Mouse (Mus musculus) embryonic facial prominence, embryonic 11.5 days (tissue): ENCODE results near the gene Zfp112. TPM values are rescaled to one million over a fixed set of nuclear protein-coding genes. Genes with fewer than 3 reads are reported as not detected.
A peak's percentile ranks its signal among the peaks of the same experiment; 100 is the strongest.
"Not testable (repeated sequence)": the region's sequence is repeated elsewhere in the genome, so short reads cannot be mapped to it uniquely, and the experiment has no call there.

Source experiments
- ATAC-seq: fragments of 200-750 bp; cut with Nextera tagmentation; replicated peaks from 2 replicates; pipeline ENCODE4 v1.8.0; 2017; ENCODE audit warnings: low read depth; ENCODE audit not compliant: insufficient number of reproducible peaks, low FRiP score, low TSS enrichment
- DNase-seq: peaks from one replicate; pipeline ENCODE4 v3.0.0-alpha.2; 2015; ENCODE audit warnings: low spot score
- H3K27ac ChIP-seq: fragments of 300-500 bp; sonication (generic); replicated peaks from 2 replicates; pipeline ENCODE4 v1.5.1; 2014; ENCODE audit warnings: mild to moderate bottlenecking, low read depth, low read length, control low read depth
- H3K27me3 ChIP-seq: fragments of 300-500 bp; sonication (generic); 2 replicates; pipeline ENCODE4 v1.6.1; 2014; ENCODE audit warnings: mild to moderate bottlenecking, low read length, moderate library complexity, mixed read lengths; ENCODE audit not compliant: control insufficient read depth, insufficient read depth
- H3K36me3 ChIP-seq: fragments of 300-500 bp; sonication (generic); replicated peaks from 2 replicates; pipeline ENCODE4 v1.6.1; 2014; ENCODE audit warnings: low read depth, mild to moderate bottlenecking, low read length, moderate library complexity, mixed read lengths; ENCODE audit not compliant: control insufficient read depth, insufficient read depth
- H3K4me1 ChIP-seq: fragments of 300-500 bp; sonication (generic); 2 replicates; pipeline ENCODE4 v1.6.1; 2014; ENCODE audit warnings: low read length, mixed read lengths; ENCODE audit not compliant: control insufficient read depth, insufficient read depth
- H3K4me2 ChIP-seq: fragments of 300-500 bp; sonication (generic); 2 replicates; pipeline ENCODE4 v1.6.1; 2014; ENCODE audit warnings: low read depth, mild to moderate bottlenecking, control low read depth, low read length, moderate library complexity
- H3K4me3 ChIP-seq: fragments of 300-500 bp; sonication (generic); 2 replicates; pipeline ENCODE4 v1.5.1; 2014; ENCODE audit warnings: low read depth, low read length, control low read depth
- H3K9ac ChIP-seq: fragments of 300-500 bp; sonication (generic); replicated peaks from 2 replicates; pipeline ENCODE4 v1.6.1; 2014; ENCODE audit warnings: mild to moderate bottlenecking, control low read depth, low read length
- H3K9me3 ChIP-seq: fragments of 300-500 bp; sonication (generic); replicated peaks from 2 replicates; pipeline ENCODE4 v1.6.1; 2016; ENCODE audit warnings: mild to moderate bottlenecking, low read length, inconsistent platforms, mixed read lengths; ENCODE audit not compliant: control insufficient read depth
- WGBS: fragments of 180-500 bp; shearing (Covaris S2); extraction: QIAGEN DNeasy Blood & Tissue Kit; methylation state at CpG from one replicate; pipeline ENCODE4 v1.1.7; 2014; 5-methylcytosine and 5-hydroxymethylcytosine counted together
- polyA plus RNA-seq: library from polyadenylated mRNA; unstranded; fragments of >200 nt; fragmentation: Nextera tagmentation; extraction: Ambion mirVana; gene quantifications from 2 replicates; pipeline ENCODE4 v1.2.1, GENCODE M21; 2014

The Zfp112 gene
- 4.3 and 4.4 TPM in 2 replicates for polyA plus RNA-seq

DNA sequence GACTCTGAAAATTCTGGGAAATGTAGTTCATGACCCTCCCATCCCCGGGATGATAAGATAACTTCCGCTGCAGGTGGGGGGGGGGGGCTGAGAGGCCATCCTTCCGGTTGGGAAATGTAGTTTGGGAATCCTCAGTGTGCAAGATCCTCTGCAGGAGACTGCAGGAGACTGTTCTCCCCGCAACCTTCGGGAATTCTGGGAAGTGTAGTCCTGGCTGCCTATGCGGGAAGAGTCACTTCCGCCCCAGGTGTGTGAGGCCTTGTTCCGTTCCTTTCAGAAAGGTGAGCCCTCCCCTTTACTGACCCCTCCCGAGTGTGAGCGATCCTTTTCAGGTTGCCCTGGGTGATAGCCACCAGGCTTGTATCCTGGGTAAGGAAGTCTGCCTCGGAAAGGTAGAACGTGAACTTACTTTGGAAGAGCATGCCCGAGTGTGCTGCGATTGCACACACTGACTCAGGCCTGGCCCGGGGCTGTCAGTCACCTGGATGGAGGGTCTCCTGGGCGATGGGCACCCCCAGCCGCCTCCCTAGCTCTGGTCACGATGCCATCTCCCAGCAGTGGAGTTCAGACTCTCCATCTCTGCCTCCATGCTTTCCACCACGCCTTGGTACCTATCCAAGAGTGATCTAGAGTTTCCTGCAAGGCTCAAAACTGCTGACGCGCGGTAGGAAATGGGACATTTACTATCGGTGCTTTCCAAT lies at the start of gene Zfp112:
TSS of gene Zfp112 (plus strand) at position 159 of the 701 bp plus-strand sequence.
- Histone ChIP-seq H3K4me2 (peak within 1 kb of the TSS; percentile 75), H3K27ac (peak within 1 kb of the TSS; percentile 32; the same call in 1 of the 2 replicates), H3K4me3 (peak within 1 kb of the TSS; percentile 63), H3K9me3 (no peaks in the 10 kb centered on the region; the same call in 1 of the 2 replicates), H3K9ac (peak within 1 kb of the TSS; percentile 75), H3K4me1 (no peaks in the 10 kb centered on the region), H3K36me3 (peaks cover 4% of the 10 kb centered on the region), H3K27me3 (no peaks in the 10 kb centered on the region)
- WGBS, result 1% methylated on average over 23 of the region's 23 CpGs
- peak; percentile 95 for ATAC-seq
- DNase-seq, result peak; percentile 94

- not testable (repeated sequence) for H3K36me3 ChIP-seq, H3K9ac ChIP-seq, H3K4me1 ChIP-seq, H3K27ac ChIP-seq, H3K4me3 ChIP-seq, DNase-seq, H3K9me3 ChIP-seq, H3K4me2 ChIP-seq, ATAC-seq, H3K27me3 ChIP-seq
- 70% methylated on average over 1 of the region's 1 CpGs for WGBS
Observed at GRCm38 (mm10) chr7:24074424-24074823, 37.7 kb upstream of the Zfp112 start.

GRCm38 (mm10) chr7:24081634-24082431 lies 30.3 kb upstream of the Zfp112 start, which contains the start of gene Zfp180:
Gene Zfp180 (plus strand): TSS chr7:24081924.
- peak within 1 kb of the TSS; percentile 76 for H3K9ac ChIP-seq
- H3K36me3 ChIP-seq, result peaks cover 2% of the 10 kb centered on the region; the same call in 1 of the 2 replicates
- peak within 1 kb of the TSS; percentile 76 for H3K4me2 ChIP-seq
- H3K9me3 ChIP-seq, result 0 out of 2 replicates have a peak, but pooled peaks cover 2% of the 10 kb centered on the region
- no peaks in the 10 kb centered on the region for H3K27me3 ChIP-seq
- no peaks in the 10 kb centered on the region for H3K4me1 ChIP-seq
- H3K4me3 ChIP-seq, result peak within 1 kb of the TSS; percentile 75
- ATAC-seq (peak; percentile 97), DNase-seq (peak; percentile 99)
- WGBS, result 19% methylated on average over 44 of the region's 44 CpGs
- H3K27ac ChIP-seq, result peak within 1 kb of the TSS; percentile 78

GRCm38 (mm10) chr7:24082457-24083235 lies 29.5 kb upstream of the Zfp112 start:
- Histone ChIP-seq H3K4me2 (peak overlapping the region; percentile 76), H3K9me3 (0 out of 2 replicates have a peak, but pooled peaks cover 2% of the 10 kb centered on the region), H3K4me3 (peak overlapping the region; percentile 75), H3K36me3 (peaks cover 2% of the 10 kb centered on the region; the same call in 1 of the 2 replicates), H3K4me1 (no peaks in the 10 kb centered on the region), H3K9ac (peak overlapping the region; percentile 76), H3K27ac (peak overlapping the region; percentile 78), H3K27me3 (no peaks in the 10 kb centered on the region)
- DNase-seq (no peak), ATAC-seq (peak; percentile 26)
- WGBS, result 57% methylated on average over 15 of the region's 15 CpGs

GRCm38 (mm10) chr7:24086871-24087270 lies 25.2 kb upstream of the Zfp112 start:
- WGBS, result 92% methylated on average over 4 of the region's 4 CpGs
- Histone ChIP-seq H3K9me3 (0 out of 2 replicates have a peak, but pooled peaks cover 2% of the 10 kb centered on the region), H3K4me2 (no peak overlapping the region), H3K27me3 (no peaks in the 10 kb centered on the region), H3K36me3 (peaks cover 2% of the 10 kb centered on the region; the same call in 1 of the 2 replicates), H3K4me3 (no peak overlapping the region), H3K4me1 (no peaks in the 10 kb centered on the region), H3K27ac (no peak overlapping the region), H3K9ac (no peak overlapping the region)
- ATAC-seq (no peak), DNase-seq (no peak)

GRCm38 (mm10) chr7:24087485-24088125 lies 24.5 kb upstream of the Zfp112 start:
- DNase-seq, result no peak
- WGBS, result 92% methylated on average over 12 of the region's 12 CpGs

DNA sequence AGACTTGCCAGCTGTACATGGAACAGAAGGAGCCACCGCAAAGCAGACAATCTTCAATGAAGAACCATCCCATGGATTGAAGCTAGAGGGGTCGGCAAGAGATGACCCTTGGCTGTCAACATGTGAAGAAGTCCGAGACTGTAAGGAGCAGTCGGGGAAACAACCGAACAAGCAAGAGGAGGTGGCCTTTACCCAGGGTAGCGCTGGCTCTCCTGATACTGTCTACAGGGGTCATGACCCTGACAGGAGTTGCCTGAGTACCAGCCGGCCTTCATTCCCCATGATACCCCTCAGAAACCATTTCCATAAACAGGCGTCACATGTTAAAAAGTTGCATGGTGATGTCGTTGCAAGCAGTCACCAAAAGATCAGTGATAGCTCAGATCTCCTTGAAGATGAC lies 7.7 kb upstream of the Zfp112 start:
- 95% methylated on average over 9 of the region's 9 CpGs for WGBS

More at GRCm38 (mm10) chr7:24087485-24088125, 24.5 kb upstream of the Zfp112 start:
- no peaks in the 10 kb centered on the region for H3K4me1 ChIP-seq
- H3K27ac ChIP-seq, result no peak overlapping the region
- H3K4me2 ChIP-seq, result no peak overlapping the region
- H3K4me3 ChIP-seq, result no peak overlapping the region
- H3K9me3 ChIP-seq, result no peaks in the 10 kb centered on the region
- H3K9ac ChIP-seq, result no peak overlapping the region
- no peak for ATAC-seq
- H3K36me3 ChIP-seq, result peaks cover 2% of the 10 kb centered on the region; the same call in 1 of the 2 replicates
- H3K27me3 ChIP-seq, result no peaks in the 10 kb centered on the region

More for the DNA sequence above, 7.7 kb upstream of the Zfp112 start:
- Histone ChIP-seq H3K27ac (no peak overlapping the region), H3K4me1 (no peaks in the 10 kb centered on the region), H3K4me3 (no peak overlapping the region), H3K36me3 (peaks cover 64% of the 10 kb centered on the region), H3K27me3 (no peaks in the 10 kb centered on the region), H3K9ac (no peak overlapping the region), H3K4me2 (no peak overlapping the region), H3K9me3 (peaks cover 40% of the 10 kb centered on the region)
- ATAC-seq, result no peak
- DNase-seq, result no peak
